Mouse (Mus musculus) adrenal gland, postnatal 14 days (tissue): Measurements from ENCODE around the gene Spag5. TPM values are rescaled to one million over a fixed set of nuclear protein-coding genes. Genes with fewer than 3 reads are reported as not detected.

Experiments
- DNase-seq: peaks from one replicate; pipeline ENCODE4 v3.0.0; 2021; ENCODE audit warnings: mixed read lengths
- total RNA-seq: library from RNA; stranded (reverse); gene quantifications from 2 replicates; pipeline ENCODE4 v1.2.3, GENCODE M21; 2021

Spag5 gene
- total RNA-seq, 1 experiment from 2014 or later: 12.4 TPM

GRCm38 (mm10) chr11:78322860-78323259 lies 21.5 kb downstream of the Spag5 start, which contains the start of gene Aldoc:
TSS of gene Aldoc (plus strand) at chr11:78322968.
- DNase-seq: peak; percentile 92

- DNase-seq: no peak
Measured at GRCm38 (mm10) chr11:78324000-78324785, 22.9 kb downstream of the Spag5 start.

DNA sequence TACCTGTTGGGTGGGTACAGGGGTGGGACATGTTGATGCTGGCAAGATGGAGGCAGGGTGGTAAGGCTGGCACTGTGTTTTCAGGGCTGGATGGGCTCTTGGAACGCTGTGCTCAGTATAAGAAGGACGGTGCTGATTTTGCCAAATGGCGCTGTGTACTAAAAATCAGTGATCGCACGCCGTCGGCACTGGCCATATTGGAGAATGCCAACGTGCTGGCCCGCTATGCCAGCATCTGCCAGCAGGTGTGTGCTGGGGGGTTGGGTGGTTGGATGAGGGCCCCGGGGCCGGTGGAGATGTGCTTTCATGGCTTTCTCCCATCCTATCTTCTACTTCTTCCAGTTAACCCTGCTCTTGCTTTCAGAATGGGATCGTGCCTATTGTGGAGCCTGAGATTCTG lies 23.6 kb downstream of the Spag5 start:
- no peak for DNase-seq

- DNase-seq: no peak
Measured at GRCm38 (mm10) chr11:78327215-78327614, 25.9 kb downstream of the Spag5 start.

- peak; percentile 98 for DNase-seq
Measured at GRCm38 (mm10) chr11:78327634-78328511, 26.5 kb downstream of the Spag5 start, which contains the start of gene Pigs. TSS of gene Pigs (plus strand) at chr11:78328415.

DNA sequence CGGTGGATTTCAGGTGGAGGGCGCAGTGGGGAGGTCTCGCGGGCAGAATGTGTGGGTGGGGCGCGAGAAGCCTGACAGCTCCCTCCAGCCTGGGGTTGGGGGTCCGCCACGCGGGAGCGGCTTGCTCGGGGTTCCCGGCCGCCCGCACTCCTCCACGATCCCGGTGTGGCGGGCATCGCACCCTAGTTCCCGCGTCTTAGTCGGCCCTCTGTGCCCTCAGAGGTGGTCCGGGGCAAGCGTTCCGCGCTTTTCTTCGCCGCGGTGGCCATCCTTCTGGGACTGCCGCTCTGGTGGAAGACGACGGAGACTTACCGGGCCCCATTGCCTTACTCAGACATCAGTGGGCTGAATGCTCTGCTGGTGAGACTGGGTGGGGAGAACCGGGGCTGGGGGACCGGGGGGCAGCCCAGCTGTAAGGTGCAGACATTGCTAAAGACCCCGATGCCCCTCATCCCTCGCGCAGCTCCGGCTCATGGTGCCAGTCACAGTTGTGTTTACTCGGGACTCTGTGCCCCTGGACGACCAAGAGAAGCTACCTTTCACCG lies 27.3 kb downstream of the Spag5 start:
- DNase-seq: no peak

GRCm38 (mm10) chr11:78332676-78333075 lies 31.3 kb downstream of the Spag5 start:
- no peak for DNase-seq

DNA sequence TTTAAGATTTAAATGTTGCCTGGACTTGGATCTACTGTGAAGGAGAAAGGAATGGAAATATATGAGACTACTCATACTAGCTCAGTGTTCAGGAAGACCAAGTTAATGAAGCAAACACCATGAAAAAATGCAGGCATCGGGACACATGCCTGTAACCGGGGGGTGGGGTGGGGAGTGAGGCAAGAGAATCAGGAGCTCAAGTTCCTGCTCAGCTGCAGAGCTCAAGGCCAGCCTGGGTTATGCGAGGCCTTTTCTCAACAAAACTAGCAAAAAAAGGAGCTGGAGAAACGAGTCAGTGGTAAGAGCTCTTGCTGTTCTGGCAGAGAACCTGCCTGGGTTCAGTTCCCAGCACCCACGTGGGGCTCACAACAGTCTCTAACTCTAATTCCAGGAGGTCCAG lies 32.7 kb downstream of the Spag5 start:
- DNase-seq: peak; percentile 60

DNA sequence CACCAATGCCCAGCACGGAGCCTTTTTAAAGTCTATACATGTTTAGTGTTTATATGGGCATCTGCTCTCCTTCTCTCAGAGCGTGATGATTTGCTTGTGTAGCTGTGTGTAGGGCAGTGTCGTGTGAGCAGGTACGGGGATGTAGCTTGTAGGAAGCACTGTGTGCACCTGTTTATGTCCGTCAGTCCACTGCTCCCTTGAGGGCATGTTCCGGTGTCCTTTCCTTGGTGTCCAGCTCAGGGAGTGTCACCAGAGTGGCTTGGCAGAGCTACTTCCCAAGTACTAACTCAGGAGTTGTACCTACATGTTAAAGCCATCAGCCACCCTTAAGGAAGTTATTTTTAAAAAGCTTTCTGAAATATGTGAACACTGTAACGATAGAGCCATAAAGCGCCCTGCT lies 35.7 kb downstream of the Spag5 start:
- no peak for DNase-seq

GRCm38 (mm10) chr11:78341702-78342101 lies 40.4 kb downstream of the Spag5 start:
- DNase-seq: no peak

DNA sequence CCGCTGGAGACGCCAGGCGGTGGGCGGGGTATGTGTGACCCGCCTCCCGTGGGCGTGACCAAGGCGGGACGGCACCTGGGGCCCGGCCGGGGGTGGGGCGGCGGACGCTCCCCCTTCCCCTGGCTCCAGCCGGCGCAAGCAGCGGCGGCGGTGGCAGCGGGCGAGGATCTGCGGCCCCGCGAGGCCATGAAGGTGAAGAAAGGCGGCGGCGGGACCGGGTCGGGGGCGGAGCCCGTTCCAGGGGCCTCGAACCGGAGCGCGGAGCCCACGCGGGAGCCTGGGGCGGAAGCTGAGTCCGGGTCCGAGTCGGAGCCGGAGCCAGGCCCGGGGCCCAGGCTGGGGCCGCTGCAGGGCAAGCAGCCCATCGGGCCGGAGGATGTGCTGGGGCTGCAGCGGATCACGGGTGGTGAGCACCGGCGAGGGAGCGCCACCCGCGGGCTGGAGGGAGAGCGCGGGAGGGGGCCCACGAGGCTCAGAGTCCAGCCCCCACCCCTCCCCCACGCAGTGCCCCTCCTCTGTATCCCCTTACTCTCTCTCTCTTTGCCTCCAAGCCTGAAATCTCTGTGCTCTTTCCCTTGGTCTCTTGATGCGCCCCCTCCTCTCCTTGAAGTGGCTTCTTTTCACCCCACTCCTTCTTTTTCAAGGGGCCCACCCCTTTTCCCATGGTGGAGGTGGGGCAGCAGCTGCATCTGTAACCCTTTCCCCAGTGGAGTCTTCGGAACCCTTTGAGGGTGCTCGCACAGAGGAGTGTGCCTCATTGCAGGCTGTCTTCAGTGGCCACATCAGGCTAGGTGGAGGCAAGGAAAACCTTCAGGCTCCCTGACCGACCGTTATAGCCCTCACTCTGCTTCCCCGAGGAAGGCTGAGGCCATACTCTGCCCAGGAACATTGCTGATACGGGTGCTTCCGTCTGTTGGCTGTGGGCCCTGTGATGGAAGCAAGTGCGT lies 42.3 kb downstream of the Spag5 start, which contains the start of gene Unc119:
Gene Unc119 (plus strand): TSS at position 102 of the 947 bp plus-strand sequence.
- DNase-seq: peak; percentile 90

DNA sequence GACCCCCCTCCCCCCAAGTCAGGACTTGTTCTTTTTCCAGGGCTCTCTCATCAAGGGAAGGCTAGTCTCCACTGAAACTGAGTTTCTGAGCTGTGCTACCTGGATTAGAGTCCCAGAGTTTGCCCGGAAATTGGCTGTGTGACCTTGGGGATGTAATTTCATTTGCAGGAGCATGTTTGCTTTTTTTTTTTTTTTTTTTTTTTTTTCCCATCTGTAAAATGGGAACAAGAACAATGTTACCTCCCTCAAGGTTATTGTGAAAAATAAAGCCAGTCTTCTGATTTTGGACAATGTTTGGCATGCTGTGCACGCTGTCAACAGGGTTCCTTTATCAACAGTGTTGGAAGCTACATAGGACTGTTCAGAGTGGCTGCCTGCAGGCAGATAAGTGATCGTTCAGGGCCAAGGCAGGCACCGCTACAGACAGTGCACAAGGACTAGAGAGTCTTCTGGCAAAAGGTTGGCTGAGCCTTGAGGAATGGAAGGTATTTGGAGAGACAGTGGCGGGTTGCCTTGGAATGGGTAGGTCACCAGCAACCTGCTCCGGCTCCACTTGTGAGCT lies 43.1 kb downstream of the Spag5 start:
- DNase-seq: no peak

- DNase-seq: peak; percentile 79
Measured at GRCm38 (mm10) chr11:78344890-78345715, 43.8 kb downstream of the Spag5 start.

DNA sequence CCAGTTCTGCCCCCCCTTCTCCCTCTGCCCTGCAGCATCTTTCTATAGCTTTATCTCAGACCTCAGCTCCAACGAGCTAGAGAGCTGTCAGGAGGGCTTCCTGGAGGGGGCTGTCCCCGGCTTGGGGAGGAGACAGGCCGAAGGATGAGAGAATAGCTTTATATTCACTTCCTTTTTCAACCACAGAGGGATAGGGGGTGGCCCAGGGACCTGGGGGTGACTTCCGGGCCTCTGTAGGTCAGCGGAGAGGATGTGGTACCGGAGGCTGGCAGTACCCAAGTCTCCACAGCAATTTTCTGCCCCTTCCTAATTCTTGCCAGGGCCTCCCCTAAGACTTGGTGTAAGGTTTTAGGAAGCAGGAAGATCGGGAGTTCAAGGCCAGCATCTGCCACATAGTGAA lies 44.5 kb downstream of the Spag5 start:
- DNase-seq: peak; percentile 30

- DNase-seq: peak; percentile 57
Measured at GRCm38 (mm10) chr11:78346326-78347069, 45.2 kb downstream of the Spag5 start.

DNA sequence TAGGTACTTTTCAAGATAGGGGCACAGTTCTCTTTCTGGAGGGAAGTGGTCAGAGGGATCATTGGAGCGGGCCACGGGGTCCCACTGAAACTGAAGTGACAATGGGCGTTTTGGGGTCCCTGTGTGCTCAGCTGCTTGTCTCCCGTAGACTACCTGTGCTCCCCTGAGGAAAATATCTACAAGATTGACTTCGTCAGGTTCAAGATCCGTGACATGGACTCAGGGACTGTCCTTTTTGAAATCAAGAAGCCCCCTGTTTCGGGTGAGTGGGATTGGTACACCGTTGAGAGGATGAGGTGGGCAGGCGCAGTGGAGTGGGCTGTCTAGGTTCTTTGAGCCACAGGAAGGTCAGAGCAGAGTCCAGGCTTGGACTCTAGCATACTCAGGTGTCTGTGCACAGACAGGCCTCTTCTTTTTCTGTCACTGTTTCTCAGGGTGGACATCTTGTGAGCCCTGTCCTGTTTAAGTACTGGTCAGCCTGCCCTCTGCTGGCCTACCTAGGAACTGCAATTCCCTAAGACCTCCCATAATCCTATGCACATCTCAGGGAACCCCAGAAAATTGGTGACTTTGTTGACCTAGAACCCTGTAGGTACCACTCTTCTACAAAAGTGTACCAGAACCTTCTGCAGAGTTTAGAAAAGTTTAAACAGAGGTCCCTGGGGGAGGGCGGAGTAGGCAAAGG lies 45.9 kb downstream of the Spag5 start:
- DNase-seq: peak; percentile 84

GRCm38 (mm10) chr11:78347908-78348307 lies 46.6 kb downstream of the Spag5 start:
- no peak for DNase-seq

DNA sequence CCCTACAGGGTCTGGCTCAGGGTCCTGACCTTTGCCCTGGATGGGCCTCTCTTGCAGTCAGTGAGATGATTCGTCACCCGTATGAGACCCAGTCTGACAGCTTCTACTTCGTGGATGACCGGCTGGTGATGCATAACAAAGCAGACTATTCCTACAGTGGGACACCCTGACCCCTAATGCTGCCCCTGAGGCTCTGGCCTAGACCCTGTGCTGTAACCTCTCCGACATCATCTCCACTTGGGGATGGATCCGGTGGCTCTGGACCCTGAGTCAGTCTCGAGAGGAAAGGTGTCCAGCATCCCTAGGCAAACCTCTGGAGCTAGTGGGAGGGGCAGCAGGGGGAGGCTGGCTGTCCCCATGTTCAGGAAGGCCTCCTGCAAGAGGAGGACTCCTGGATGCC lies 47.1 kb downstream of the Spag5 start:
- DNase-seq: no peak
